Mouse (Mus musculus) kidney, adult 2 months (tissue): ENCODE results near the gene Tepp.

ENCODE experiments used
- CTCF ChIP-seq: fragments of 200-500 bp; conservative IDR thresholded peaks from 2 replicates; pipeline ENCODE4 v1.5.1; 2011; ENCODE audit warnings: low read depth, mild to moderate bottlenecking, control low read depth, low read length, moderate library complexity, mixed read lengths; ENCODE audit not compliant: insufficient read depth, insufficient read length
- POLR2A ChIP-seq: fragments of 200-500 bp; IDR thresholded peaks from one replicate; pipeline ENCODE4 v1.6.1; 2011; ENCODE audit warnings: low read depth, low read length, control low read depth

GRCm38 (mm10) chr8:95306431-95306830, 3.9 kb upstream of the Tepp start, which contains the start of gene Cngb1:
- no peak for TF ChIP-seq CTCF
- TF ChIP-seq POLR2A: no peak
